Mouse (Mus musculus) spleen, postnatal 36 days (tissue): ENCODE measurements at regions not wholly inside any gene's neighbourhood (a gene's known extent, or its start where the extent isn't known, plus 50 kb on each side); places are given as distances from the start of the nearest gene placed in this dataset.
"Not testable (repeated sequence)": the region's sequence is repeated elsewhere in the genome, so short reads cannot be mapped to it uniquely, and the experiment has no call there.

Source experiments
- DNase-seq, 2 experiments: peaks; one replicate each; pipeline ENCODE4 v3.0.0; 2022; ENCODE audit warnings: low spot score in 2 of 2, mixed read lengths in 1 of 2

DNA sequence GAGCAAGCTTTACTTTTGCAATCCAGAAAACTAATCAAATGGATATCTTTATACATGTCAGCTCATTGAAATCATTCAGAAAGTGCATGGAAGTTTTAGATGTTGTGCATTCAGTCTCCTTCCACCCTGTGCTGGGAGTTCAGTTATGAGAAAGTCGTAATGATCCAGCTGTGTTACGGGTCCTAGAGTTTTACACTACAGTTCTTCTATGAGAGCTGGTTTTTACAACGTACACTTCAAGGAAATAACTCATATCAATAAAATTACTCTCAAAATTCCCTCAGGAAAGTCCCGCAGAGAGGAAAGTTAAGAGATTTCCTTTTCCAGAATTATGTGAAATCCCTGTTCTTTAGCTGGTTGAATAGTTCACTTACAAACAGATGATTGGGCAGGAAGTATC, 418.1 kb upstream of the Slc10a2 start:
- no peak for DNase-seq

GRCm38 (mm10) chr8:5495861-5496260, 390.7 kb upstream of the Slc10a2 start:
- no peak for DNase-seq

DNA sequence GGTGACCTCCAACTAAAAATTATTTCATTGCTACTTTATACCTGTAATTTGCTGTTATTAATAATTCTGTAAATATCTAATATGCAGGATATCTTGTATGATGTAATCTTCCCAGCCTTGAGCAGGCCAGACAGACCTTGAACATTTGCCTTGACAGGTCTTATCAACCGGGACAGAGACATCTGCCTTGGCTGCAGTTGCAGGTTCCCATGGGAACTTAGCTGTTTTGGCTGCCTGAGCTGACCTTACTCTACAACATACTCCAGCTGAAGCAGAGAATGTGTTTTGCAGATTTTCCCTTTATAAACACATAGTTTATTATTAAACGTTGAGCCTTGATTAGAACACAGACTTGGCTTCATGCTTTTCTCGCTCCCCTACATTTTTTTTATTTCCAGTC, 385.3 kb upstream of the Slc10a2 start:
- DNase-seq = no peak

- no peak for DNase-seq
Measured at GRCm38 (mm10) chr8:5482938-5483337, 377.8 kb upstream of the Slc10a2 start.

GRCm38 (mm10) chr8:5472999-5473398, 367.8 kb upstream of the Slc10a2 start:
- DNase-seq = no peak

DNA sequence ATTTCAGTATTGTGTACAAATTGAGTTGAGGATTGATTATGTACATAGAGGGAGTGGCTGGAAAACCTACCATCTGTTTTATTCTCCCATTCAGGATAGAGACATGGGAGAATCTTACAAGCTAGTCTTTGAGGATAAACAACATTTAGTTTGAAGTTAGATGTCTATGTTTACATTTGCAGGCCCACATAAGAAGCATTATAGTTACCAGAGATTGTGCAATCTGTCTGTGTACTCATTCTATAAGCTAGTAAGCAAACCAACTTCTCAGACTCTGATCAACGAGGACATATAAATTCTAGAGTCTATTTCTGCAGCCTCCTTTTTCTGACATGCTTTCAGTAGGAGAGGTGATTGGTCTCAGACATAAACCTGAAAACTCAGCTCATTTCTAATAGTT, 367.4 kb upstream of the Slc10a2 start:
- no peak for DNase-seq

- no peak for DNase-seq
Measured at GRCm38 (mm10) chr8:5457619-5458018, 352.5 kb upstream of the Slc10a2 start.

- no peak for DNase-seq
Measured at GRCm38 (mm10) chr8:5453469-5453868, 348.3 kb upstream of the Slc10a2 start.

DNA sequence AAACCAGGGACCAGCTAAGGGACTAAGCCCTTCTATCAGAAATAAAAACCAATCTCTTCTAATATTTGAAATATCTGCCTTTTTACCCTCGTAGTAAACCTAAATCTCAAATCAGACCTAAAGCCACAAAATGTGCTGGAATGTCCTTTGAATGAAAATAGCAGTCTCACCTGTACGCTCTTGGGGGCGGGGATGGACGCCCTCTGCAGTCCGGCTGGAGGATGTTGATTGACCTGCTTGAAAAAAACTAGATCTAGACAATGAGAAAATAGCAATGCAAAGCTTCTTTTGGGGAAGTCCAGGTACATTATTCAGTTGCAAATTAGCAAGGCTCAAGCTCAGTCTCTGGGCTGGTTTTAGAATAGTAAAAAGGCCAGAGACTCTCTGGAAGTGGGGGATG, 337.1 kb upstream of the Slc10a2 start:
- DNase-seq = not testable (repeated sequence)

DNA sequence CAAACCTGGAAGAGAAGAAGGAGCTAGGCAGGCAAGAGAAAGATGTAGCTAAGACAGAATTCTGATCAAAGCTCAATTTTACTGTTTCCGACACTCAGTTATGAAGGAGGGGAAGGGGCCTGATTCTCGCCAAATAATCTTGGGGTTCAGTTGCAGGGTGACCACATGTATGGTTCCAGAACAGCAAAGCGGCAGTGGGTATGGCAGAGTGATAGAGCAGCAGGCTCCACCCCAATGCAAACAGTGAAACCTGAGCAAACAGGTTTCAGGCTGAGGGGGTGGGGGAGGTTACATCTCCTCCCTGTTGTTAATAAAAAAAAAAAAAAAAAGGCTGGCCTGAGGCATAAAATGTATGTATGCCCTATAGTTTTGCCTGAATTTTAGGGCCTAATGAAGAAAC, 335.3 kb upstream of the Slc10a2 start:
- not testable (repeated sequence) for DNase-seq

DNA sequence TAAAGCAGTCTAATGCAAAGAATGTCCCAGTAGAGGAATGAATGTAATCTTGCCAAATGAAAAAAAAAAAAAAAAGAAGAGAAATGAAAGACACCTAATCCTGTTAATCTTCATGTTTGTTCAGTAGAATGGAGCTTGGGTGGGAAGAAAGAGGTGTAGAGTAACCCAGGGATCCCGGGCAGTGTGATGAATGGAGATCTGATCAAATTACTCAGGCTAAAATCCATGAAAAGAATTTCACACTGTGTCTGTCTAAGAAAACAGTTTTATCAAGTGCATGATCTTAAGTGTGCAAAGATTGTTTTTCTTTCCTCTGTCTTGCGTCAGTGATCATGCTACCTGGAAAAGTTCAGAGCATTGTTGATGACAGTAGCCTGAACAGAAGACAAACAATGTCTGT, 333.9 kb upstream of the Slc10a2 start:
- DNase-seq = no peak

DNA sequence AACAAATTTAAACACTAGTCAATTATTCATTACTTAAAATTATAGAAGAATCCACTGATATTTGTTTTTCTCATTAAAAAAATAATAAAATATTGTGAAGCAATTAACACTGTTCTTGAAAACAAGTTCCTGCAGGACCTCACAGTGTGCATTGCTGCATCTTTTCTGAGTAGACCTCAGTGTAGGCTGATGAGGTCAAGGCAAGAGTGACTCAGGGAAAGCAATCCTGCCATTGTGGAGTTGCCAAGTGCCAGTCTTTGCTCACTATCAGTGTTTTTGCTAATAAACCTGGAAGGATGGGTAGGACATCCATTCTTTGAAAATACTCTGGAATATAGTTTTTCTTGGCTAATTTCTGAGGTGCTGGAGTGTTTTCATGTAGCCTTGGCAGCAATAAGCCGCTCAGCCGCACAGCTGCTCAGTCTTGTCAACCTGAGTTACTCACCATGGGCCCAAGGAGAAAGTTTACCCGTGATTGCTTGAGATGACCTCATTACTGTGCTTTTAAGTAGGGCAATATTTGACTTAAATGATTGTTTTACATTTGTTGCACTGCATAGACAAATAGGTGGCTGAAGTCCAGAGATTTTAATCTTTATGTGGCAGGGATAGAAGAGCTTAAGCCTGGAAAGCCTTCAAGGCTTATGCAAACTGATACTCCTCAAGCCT, 323.3 kb upstream of the Slc10a2 start:
- DNase-seq = no peak

- not testable (repeated sequence) for DNase-seq
Measured at GRCm38 (mm10) chr8:5416841-5417240, 311.7 kb upstream of the Slc10a2 start.

- no peak for DNase-seq
Measured at GRCm38 (mm10) chr8:5384851-5385250, 279.7 kb upstream of the Slc10a2 start.

DNA sequence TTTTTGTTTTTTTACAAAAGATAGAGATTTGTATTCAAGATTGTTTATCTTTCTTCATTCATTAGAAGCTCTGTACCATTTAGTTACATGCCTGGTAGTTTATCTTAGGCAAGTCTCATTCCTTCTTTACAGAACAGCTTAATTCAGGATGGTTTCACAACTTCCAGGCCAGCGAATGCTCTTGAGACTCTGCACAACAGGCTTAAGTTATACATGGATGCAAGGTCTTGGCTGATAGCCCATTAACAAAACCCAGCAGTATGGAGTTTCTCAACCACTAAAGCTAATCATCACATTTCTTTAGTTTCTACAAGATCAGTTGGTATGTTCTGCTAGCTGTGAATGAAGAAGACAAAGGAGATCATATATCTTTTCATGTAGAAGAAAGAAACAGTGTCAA, 272.9 kb upstream of the Slc10a2 start:
- DNase-seq = no peak

- DNase-seq = no peak
Measured at GRCm38 (mm10) chr8:5339953-5340352, 234.8 kb upstream of the Slc10a2 start.

GRCm38 (mm10) chr8:5314594-5314993, 209.4 kb upstream of the Slc10a2 start:
- DNase-seq = no peak

- no peak for DNase-seq
Measured at GRCm38 (mm10) chr8:5299982-5300381, 194.8 kb upstream of the Slc10a2 start.

DNA sequence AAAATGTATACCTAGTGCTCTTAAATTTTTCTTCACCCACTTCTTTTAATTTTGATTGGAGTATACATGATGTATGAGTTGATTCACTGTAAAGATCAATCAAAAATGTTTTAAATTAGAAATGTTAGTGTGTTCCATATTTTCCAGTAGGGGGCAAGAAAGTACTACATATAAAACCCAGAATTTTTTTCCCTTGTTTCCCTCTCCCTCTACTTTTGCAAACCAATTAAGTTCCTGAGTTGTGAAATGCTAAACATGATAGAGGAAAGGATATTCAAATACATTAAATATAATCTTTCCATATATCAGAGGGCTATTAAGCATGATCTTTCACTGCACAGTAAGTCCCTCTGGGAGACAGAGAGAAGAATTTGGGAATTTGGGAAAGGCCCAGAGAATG, 192.0 kb upstream of the Slc10a2 start:
- no peak for DNase-seq

- no peak for DNase-seq
Measured at GRCm38 (mm10) chr8:5285708-5286161, 180.6 kb upstream of the Slc10a2 start.

GRCm38 (mm10) chr8:5283799-5284198, 178.6 kb upstream of the Slc10a2 start:
- DNase-seq = no peak

GRCm38 (mm10) chr8:5262316-5262715, 157.2 kb upstream of the Slc10a2 start:
- no peak for DNase-seq

DNA sequence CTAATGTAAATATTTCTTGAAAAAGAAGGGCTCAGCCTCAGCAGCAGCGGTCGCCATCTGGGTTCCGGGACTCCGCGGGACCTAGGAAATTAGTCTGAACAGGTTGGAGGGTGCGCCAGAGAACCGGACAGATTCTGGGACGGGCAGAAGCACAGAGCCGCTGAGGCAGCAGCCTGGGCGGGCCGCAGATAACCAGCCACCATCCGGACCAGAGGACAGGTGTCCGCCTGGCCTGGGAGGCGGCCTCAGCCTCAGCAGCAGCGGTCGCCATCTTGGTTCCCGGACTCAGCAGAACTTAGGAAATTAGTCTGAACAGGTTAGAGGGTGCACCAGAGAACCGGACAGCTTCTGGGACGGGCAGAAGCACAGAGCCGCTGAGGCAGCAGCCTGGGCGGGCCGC, 136.7 kb upstream of the Slc10a2 start:
- DNase-seq = peak; percentile 7 to 53
